Mouse (Mus musculus) hindbrain, postnatal 0 days (tissue): ENCODE measurements around the gene Ddr2. TPM values are rescaled to one million over a fixed set of nuclear protein-coding genes. Genes with fewer than 3 reads are reported as not detected.
A peak's percentile ranks its signal among the peaks of the same experiment; 100 is the strongest.

ENCODE experiments used
- ATAC-seq: fragments of 200-750 bp; cut with Nextera tagmentation; 2 replicates; pipeline ENCODE4 v1.8.0; 2017; ENCODE audit warnings: mild to moderate bottlenecking, moderate TSS enrichment, moderate library complexity
- DNase-seq: peaks from one replicate; pipeline ENCODE4 v3.0.0-alpha.2; 2015; ENCODE audit warnings: low spot score
- H3K27ac ChIP-seq: fragments of 300-500 bp; sonication (generic); 2 replicates; pipeline ENCODE4 v1.5.1; 2014; ENCODE audit warnings: mild to moderate bottlenecking
- H3K27me3 ChIP-seq: fragments of 300-500 bp; sonication (generic); 2 replicates; pipeline ENCODE4 v1.6.1; 2014; ENCODE audit warnings: low read length, mixed read lengths; ENCODE audit not compliant: insufficient read depth
- H3K36me3 ChIP-seq: fragments of 300-500 bp; sonication (generic); 2 replicates; pipeline ENCODE4 v1.6.1; 2014; ENCODE audit warnings: low read length, mixed read lengths; ENCODE audit not compliant: insufficient read depth
- H3K4me1 ChIP-seq: fragments of 300-500 bp; sonication (generic); 2 replicates; pipeline ENCODE4 v1.6.1; 2014; ENCODE audit warnings: antibody characterized with exemption, low read length, mixed read lengths; ENCODE audit not compliant: insufficient read depth
- H3K4me2 ChIP-seq: fragments of 300-500 bp; sonication (generic); 2 replicates; pipeline ENCODE4 v1.6.1; 2014; ENCODE audit warnings: low read depth, mild to moderate bottlenecking, low read length, moderate library complexity, mixed read lengths
- H3K4me3 ChIP-seq: fragments of 300-500 bp; sonication (generic); 2 replicates; pipeline ENCODE4 v1.5.1; 2014; ENCODE audit warnings: low read length
- H3K9ac ChIP-seq: fragments of 300-500 bp; sonication (generic); replicated peaks from 2 replicates; pipeline ENCODE4 v1.6.1; 2014; ENCODE audit warnings: mild to moderate bottlenecking, low read length, moderate library complexity, mixed read lengths
- H3K9me3 ChIP-seq: fragments of 300-500 bp; sonication (generic); 2 replicates; pipeline ENCODE4 v1.6.1; 2016; ENCODE audit warnings: low read length, mixed read lengths
- CTCF ChIP-seq: IDR thresholded peaks from 2 replicates; pipeline ENCODE4 v1.5.1; 2016; ENCODE audit warnings: antibody characterized with exemption, control low read depth, low read depth
- WGBS: fragments of 180-500 bp; shearing (Covaris S2); extraction: QIAGEN DNeasy Blood & Tissue Kit; methylation state at CpG from one replicate; pipeline ENCODE4 v1.1.7; 2014; 5-methylcytosine and 5-hydroxymethylcytosine counted together
- polyA plus RNA-seq: library from polyadenylated mRNA; unstranded; fragments of >200 nt; fragmentation: Nextera tagmentation; extraction: Ambion mirVana; gene quantifications from 2 replicates; pipeline ENCODE4 v1.2.1, GENCODE M21; 2015
- total RNA-seq: library from RNA; depleted of rRNA; stranded (reverse); fragments of >200 nt; gene quantifications from 2 replicates; pipeline ENCODE4 v1.2.3, GENCODE M21; 2014

The Ddr2 gene
- total and polyA plus RNA-seq, 2 experiments from 2014 or later: 8.5 to 9.6 TPM

GRCm38 (mm10) chr1:170136351-170137009 lies 25.9 kb upstream of the Ddr2 start:
- H3K27me3 ChIP-seq: no peaks in the 10 kb centered on the region
- no peak overlapping the region for H3K4me2 ChIP-seq
- peak; percentile 86 for TF ChIP-seq CTCF
- DNase-seq: peak; percentile 84
- no peak overlapping the region for H3K27ac ChIP-seq
- no peaks in the 10 kb centered on the region for H3K36me3 ChIP-seq
- H3K4me1 ChIP-seq: 0 out of 2 replicates have a peak, but pooled peaks cover 4% of the 10 kb centered on the region
- no peak overlapping the region for H3K4me3 ChIP-seq
- H3K9ac ChIP-seq: no peak overlapping the region
- H3K9me3 ChIP-seq: no peaks in the 10 kb centered on the region
- peak; percentile 94 for ATAC-seq
- 21% methylated on average over 7 of the region's 7 CpGs for WGBS

GRCm38 (mm10) chr1:170134264-170134663 lies 23.7 kb upstream of the Ddr2 start:
- DNase-seq: no peak
- Histone ChIP-seq H3K36me3 (no peaks in the 10 kb centered on the region), H3K27ac (no peak overlapping the region), H3K4me2 (no peak overlapping the region), H3K27me3 (no peaks in the 10 kb centered on the region), H3K9ac (no peak overlapping the region), H3K4me3 (no peak overlapping the region), H3K4me1 (0 out of 2 replicates have a peak, but pooled peaks cover 4% of the 10 kb centered on the region), H3K9me3 (no peaks in the 10 kb centered on the region)
- ATAC-seq: no peak
- WGBS: 87% methylated on average over 8 of the region's 8 CpGs
- TF ChIP-seq CTCF: no peak

DNA sequence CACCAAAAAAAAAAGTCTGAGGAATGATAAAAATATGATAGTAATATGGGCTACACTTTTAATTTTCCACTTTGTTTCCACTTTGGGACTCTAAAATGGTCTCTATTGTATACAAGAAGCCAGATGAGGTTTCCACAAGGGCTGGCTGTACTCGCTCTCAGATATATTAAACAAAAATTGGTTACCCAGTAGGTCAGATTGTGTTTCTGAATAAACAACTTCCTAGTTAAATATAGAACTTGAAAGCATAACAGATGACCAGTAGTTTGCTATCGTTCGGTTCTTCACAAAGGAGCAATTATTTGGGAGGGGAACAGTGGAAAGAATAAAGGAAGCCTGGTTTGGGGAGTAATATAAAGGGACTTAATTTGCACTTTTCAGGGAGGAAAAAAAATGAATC lies 20.4 kb upstream of the Ddr2 start:
- H3K36me3 ChIP-seq: no peaks in the 10 kb centered on the region
- WGBS: 76% methylated on average over 3 of the region's 3 CpGs
- no peaks in the 10 kb centered on the region for H3K4me1 ChIP-seq
- no peak overlapping the region for H3K9ac ChIP-seq
- H3K9me3 ChIP-seq: no peaks in the 10 kb centered on the region
- DNase-seq (no peak), ATAC-seq (no peak)
- H3K27me3 ChIP-seq: no peaks in the 10 kb centered on the region
- no peak overlapping the region for H3K4me3 ChIP-seq
- no peak for TF ChIP-seq CTCF
- no peak overlapping the region for H3K4me2 ChIP-seq
- no peak overlapping the region for H3K27ac ChIP-seq

GRCm38 (mm10) chr1:170124644-170125043 lies 14.1 kb upstream of the Ddr2 start:
- Histone ChIP-seq H3K27ac (no peak overlapping the region), H3K9ac (no peak overlapping the region), H3K9me3 (no peaks in the 10 kb centered on the region), H3K27me3 (no peaks in the 10 kb centered on the region), H3K4me2 (no peak overlapping the region), H3K4me1 (no peaks in the 10 kb centered on the region), H3K36me3 (no peaks in the 10 kb centered on the region), H3K4me3 (no peak overlapping the region)
- no peak for TF ChIP-seq CTCF
- no peak for ATAC-seq
- WGBS: 57% methylated on average over 2 of the region's 2 CpGs
- no peak for DNase-seq

DNA sequence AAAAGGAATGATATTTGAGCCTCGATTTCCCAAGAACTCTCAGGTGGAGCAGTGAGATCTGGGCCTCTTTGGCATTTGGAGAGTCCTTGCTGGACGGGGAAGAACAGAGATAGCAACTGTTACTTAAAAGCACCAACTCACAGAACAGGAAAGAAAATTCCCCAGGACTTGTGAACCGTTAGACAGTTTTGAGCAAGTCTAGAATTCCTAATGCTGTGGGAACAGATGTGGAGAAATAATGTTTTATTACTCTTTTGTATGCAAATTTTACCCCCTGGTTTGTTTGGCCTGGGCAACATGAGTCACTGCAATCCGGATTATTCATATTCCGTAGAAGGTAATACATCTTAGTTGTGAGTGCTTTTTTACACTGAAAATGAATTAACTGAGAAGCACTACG lies 3.1 kb upstream of the Ddr2 start:
- H3K4me1 ChIP-seq: no peaks in the 10 kb centered on the region; the same call in 1 of the 2 replicates
- H3K4me2 ChIP-seq: no peak overlapping the region
- H3K9me3 ChIP-seq: no peaks in the 10 kb centered on the region
- WGBS: 80% methylated on average over 6 of the region's 6 CpGs
- no peak overlapping the region for H3K9ac ChIP-seq
- H3K27me3 ChIP-seq: no peaks in the 10 kb centered on the region
- no peaks in the 10 kb centered on the region for H3K36me3 ChIP-seq
- TF ChIP-seq CTCF: no peak
- ATAC-seq (no peak), DNase-seq (no peak)
- no peak overlapping the region for H3K27ac ChIP-seq
- H3K4me3 ChIP-seq: no peak overlapping the region

DNA sequence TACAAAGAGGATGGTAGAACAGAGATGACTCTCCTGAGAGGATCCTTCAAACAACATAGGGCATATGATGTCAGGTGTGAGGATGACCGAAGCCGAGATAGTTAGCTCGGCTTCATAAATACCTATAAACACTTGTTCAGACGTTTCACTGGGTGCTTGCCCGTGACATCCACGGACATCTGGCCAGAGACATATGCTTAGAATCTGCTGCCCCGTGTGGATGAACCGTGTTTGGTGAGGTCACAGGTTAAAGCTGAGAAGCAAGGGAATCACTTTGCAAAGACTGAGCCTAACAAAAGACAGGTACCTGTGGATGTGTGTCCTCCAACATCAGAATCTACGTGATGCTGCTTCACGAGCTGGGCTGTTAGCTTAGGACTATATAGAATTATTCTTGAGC lies 1.7 kb upstream of the Ddr2 start:
- WGBS: 79% methylated on average over 10 of the region's 10 CpGs
- Histone ChIP-seq H3K4me3 (no peak overlapping the region), H3K36me3 (no peaks in the 10 kb centered on the region), H3K9me3 (no peaks in the 10 kb centered on the region), H3K4me2 (peak overlapping the region; percentile 27; the same call in 1 of the 2 replicates), H3K9ac (no peak overlapping the region), H3K27ac (no peak overlapping the region), H3K4me1 (no peaks in the 10 kb centered on the region; the same call in 1 of the 2 replicates), H3K27me3 (no peaks in the 10 kb centered on the region)
- ATAC-seq: no peak
- no peak for DNase-seq
- TF ChIP-seq CTCF: no peak

GRCm38 (mm10) chr1:170111651-170112226 lies 1.2 kb upstream of the Ddr2 start:
- peak overlapping the region; percentile 27 for H3K4me2 ChIP-seq
- ATAC-seq (no peak), DNase-seq (peak; percentile 10)
- H3K36me3 ChIP-seq: no peaks in the 10 kb centered on the region
- H3K4me1 ChIP-seq: no peaks in the 10 kb centered on the region; the same call in 1 of the 2 replicates
- H3K27ac ChIP-seq: no peak overlapping the region
- no peak overlapping the region for H3K4me3 ChIP-seq
- no peak overlapping the region for H3K9ac ChIP-seq
- no peak for TF ChIP-seq CTCF
- no peaks in the 10 kb centered on the region for H3K9me3 ChIP-seq
- WGBS: 66% methylated on average over 16 of the region's 16 CpGs
- H3K27me3 ChIP-seq: no peaks in the 10 kb centered on the region
